Mouse (Mus musculus) ES-Bruce4 (cell line): ENCODE data around the gene Treh.

Source experiments
- CTCF ChIP-seq: IDR thresholded peaks from one replicate; pipeline ENCODE4 v1.8.1; 2011; ENCODE audit warnings: low read depth, low read length
- EP300 ChIP-seq: IDR thresholded peaks from 2 replicates; pipeline ENCODE4 v1.6.1; 2011; ENCODE audit warnings: low read depth, low read length; ENCODE audit not compliant: insufficient read depth
- POLR2A ChIP-seq: IDR thresholded peaks from one replicate; pipeline ENCODE4 v1.8.1; 2011; ENCODE audit warnings: low read length; ENCODE audit not compliant: insufficient read depth

GRCm38 (mm10) chr9:44697866-44698265 lies 24.8 kb downstream of the Treh start:
- TF ChIP-seq EP300 (no peak), CTCF (no peak), POLR2A (no peak)
